Mouse (Mus musculus): Measurements from ENCODE around the gene Mars.
"Not testable (repeated sequence)": the region's sequence is repeated elsewhere in the genome, so short reads cannot be mapped to it uniquely, and the experiment has no call there.

Mars gene

GRCm38 (mm10) chr10:127336952-127337351 is 25.4 kb upstream of the Mars start:
- DNase-seq: no peak

- no peak for DNase-seq
Measured at GRCm38 (mm10) chr10:127335271-127335670, 23.7 kb upstream of the Mars start.

DNA sequence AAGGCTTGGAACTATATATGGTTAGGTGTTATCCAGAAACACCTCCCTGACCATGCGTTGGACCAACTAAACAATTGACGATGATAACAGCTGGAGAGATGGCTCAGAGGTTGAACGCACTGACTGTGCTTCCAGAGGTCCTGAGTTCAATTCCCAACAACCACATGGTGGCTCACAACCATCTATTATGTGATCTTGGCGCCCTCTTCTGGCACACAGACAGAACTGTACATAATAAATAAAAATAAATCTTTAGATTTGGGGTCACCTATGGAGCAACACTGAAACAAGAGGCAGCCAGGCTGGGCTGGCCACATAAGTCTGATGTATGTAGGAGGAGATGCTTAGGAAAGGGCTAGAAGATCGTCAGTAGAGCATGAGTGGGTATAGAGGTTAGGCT is 21.6 kb upstream of the Mars start:
- DNase-seq: no peak

GRCm38 (mm10) chr10:127332211-127332874 is 20.8 kb upstream of the Mars start:
- DNase-seq: no peak

GRCm38 (mm10) chr10:127330212-127330611 is 18.6 kb upstream of the Mars start:
- DNase-seq: no peak

GRCm38 (mm10) chr10:127327461-127328145 is 16.0 kb upstream of the Mars start:
- DNase-seq: no peak

- DNase-seq: no peak
Measured at GRCm38 (mm10) chr10:127326828-127327227, 15.2 kb upstream of the Mars start.

- DNase-seq: no peak
Measured at GRCm38 (mm10) chr10:127326017-127326801, 14.6 kb upstream of the Mars start.

GRCm38 (mm10) chr10:127325454-127326016 is 13.9 kb upstream of the Mars start:
- no peak for DNase-seq

DNA sequence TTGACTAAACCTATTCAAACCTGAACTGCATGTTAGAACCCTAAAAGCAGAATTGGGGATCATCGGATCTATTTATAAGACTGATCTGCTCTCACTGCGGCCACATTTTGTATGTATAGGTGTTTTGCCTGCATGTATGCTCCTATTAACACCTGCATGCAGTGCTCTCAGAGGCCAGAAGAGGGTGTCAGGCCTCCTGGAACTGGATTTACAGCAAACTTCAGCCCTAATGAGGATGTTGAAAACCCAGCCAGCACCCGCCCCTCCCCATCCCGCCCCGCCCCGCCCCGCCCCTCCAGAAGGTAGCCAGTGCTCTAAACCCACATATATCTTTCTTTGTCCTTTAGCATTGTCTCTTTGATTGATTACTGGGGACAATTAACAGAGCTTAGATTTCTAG is 12.9 kb upstream of the Mars start:
- no peak for DNase-seq

DNA sequence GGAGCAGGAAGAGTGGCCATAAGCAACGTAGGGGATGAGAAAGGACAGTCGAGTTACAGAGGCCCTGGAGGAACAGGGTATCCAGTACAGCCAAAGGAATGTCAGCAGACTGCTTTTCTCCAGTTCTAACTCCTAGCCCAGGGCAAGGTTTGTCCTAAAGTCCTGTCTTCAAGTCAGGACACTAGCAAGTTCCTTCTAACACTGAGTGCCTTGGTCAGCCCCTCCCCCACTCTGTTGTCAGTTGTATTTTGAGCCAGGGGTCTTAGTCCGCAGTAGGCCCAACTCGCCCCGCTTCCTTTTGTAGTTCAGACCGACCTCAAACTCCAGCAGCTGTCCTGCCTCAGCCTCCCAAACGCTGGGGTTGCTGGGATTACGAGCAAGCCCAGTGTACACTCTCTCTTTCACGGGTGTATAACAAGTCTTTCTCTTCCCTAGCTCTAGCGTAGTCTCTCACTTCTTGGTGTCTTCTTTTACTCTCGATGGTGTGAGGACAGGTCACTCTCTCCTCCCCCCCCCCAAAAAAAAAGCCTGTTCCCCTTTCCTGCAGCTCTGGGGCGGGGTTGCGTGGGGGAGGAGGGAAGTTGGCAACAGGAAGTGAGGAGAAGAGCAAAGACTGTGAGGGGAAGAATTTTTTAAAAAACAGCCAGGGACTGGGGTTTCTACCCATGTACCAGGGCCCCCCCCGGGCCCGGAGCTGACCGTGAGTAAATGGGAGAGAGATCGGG is 11.7 kb upstream of the Mars start:
- no peak for DNase-seq

- DNase-seq: no peak
Measured at GRCm38 (mm10) chr10:127322669-127323068, 11.1 kb upstream of the Mars start.

DNA sequence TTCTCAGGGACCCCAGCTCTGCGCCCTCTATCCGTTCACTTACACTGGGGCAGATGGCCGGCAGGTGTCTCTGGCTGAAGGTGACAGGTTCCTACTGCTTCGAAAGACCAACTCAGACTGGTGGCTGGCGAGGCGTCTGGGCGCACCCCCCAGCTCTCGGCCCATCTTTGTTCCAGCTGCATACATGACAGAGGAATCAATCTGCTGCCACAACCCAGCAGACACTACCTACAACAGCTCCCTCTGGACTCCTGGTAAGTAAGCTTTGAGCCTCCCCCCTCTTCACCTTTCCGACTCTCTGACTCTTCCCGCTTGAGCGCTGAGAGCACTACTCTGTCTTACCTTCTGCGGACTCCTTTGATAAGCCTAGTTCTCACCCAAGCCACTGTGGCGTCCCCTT is 10.6 kb upstream of the Mars start:
- no peak for DNase-seq

DNA sequence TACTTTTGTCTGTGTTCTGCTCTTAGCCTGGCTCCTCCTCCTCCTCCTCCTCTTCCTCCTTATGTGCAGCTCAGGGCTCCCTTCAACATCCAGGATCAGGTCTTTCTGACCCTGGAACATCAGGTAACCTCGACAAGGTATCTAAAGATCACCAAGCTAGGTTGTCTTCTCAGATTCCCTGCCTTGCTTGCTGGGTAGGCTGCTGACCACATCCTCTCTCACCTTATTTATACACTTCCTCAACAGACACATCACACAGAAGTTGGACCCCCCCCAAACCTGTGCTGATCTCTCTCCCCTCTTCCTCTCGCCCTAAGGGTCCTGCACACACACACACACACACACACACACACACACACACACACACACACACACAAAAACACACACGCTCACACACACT is 10.0 kb upstream of the Mars start, which contains the start of gene Arhgap9:
Gene Arhgap9, plus strand, starts transcription at position 344 of the 400 bp plus-strand sequence.
- no peak for DNase-seq

GRCm38 (mm10) chr10:127319969-127320368 is 8.4 kb upstream of the Mars start:
- DNase-seq: no peak

DNA sequence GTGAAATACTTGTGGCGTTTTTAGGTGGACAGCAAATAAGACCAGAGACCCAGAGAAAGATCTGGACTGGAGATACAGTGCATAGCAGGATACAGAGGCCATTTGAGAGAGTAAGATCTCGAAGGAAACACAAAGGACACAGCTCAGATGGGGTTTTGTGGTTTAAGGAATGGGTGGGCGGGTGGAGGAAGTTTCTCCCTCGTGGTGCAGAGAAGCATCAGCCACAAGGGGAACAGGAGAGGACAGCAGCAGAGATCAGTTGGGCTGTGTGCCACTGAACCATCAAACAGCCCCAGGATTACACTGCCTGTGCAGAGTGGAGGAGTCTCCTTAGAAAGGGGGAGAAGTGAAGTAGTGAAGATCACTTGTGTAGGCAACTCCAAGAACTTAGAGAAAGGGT is 6.4 kb upstream of the Mars start:
- no peak for DNase-seq

GRCm38 (mm10) chr10:127317277-127317676 is 5.7 kb upstream of the Mars start:
- no peak for DNase-seq

- not testable (repeated sequence) for DNase-seq
Measured at GRCm38 (mm10) chr10:127314950-127315349, 3.4 kb upstream of the Mars start.

- not testable (repeated sequence) for DNase-seq
Measured at GRCm38 (mm10) chr10:127313516-127313915, 1.9 kb upstream of the Mars start.

DNA sequence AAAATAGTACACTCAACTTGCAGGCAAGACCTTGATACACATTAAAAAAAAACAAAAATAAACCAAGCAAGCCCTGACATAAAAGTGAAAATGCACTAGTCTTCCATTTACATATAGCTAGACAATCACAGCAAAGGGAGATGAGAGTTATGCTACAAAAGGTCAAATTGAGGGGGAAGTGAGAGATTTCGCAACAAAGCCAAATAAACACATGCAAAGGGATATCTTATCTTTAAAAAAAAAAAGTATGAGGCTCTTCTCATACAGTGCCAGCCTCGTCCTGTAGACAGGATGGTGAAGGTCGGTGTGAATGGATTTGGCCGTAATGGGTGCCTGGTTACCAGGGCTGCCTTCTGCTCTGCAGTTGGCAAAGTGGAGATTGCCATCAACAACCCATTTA is 1.3 kb upstream of the Mars start:
- DNase-seq: peak; percentile 44

GRCm38 (mm10) chr10:127312356-127312676 is 730 bp upstream of the Mars start:
- DNase-seq: peak; percentile 92

GRCm38 (mm10) chr10:127310523-127311475 is 787 bp downstream of the Mars start:
- peak; percentile 53 for DNase-seq

Measured in cerebellum, adult 9-10 months (tissue).